Mouse (Mus musculus): ENCODE measurements around the gene Tatdn2. TPM values are rescaled to one million over a fixed set of nuclear protein-coding genes. Genes with fewer than 3 reads are reported as not detected.

The Tatdn2 gene
- polyA plus RNA-seq, 1 experiment from 2014 or later = 1.3 TPM

DNA sequence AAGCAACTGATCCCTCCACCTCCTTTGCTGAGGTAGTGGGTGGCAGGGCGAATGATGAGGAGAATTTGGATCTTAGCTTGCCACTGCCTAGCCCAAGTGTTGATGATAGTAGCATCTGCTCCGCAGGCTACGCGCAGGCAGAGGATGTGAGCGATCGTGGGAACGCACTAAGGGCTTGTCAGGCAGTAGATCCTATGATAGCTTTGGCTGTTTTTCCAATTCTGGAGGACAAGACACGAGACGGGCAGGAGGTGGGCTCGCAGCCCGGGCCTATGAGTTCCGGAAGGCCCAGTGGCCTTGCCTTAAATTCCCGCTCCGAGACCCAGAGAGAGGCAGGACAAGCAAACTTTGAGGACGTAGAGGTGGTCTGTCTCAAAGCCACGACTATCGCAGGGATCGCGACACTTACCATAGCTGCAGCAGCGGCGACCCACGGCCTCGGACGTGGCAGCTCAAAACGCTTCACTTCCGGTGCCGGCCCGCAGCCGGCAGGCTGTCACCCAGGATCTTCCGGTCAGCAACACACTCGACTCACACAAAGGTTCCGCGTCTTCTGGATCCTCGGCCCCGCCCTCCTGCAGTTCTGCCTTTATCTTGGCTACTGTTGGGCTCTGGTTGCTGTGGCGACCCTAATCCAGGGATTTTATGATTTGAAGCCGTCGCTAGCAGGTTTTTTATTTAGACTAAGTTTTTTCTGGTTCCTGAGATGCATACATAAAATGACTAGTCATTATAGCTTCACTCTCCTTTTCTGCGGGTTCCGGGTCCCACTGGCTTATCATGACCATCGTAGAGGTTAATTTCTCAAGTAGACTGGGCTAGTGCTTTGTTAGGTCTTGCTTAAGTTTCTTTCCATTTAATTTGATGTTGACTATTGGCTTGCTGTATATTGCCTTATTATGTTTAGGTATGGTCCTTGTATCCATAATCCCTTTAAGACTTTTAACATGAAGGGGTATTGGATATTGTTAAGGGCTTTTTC, 43.7 kb downstream of the Tatdn2 start, which contains the start of gene Sec13:
Gene Sec13, minus strand, starts transcription at position 508 of the 982 bp plus-strand sequence.
- WGBS = 7% methylated on average over 41 of the region's 41 CpGs
- Histone ChIP-seq H3K4me1 (ENCODE audit: insufficient read depth, low read depth, low read length) (no peaks in the 10 kb centered on the region; the same call in 1 of the 2 replicates), H3K27me3 (replicated peaks; ENCODE audit: insufficient read depth, low read length) (no peaks in the 10 kb centered on the region), H3K4me3 (ENCODE audit: low read depth, low read length) (peak within 1 kb of the TSS; percentile 77), H3K9me3 (ENCODE audit: low read length) (no peaks in the 10 kb centered on the region), H3K27ac (ENCODE audit: low read length) (peak within 1 kb of the TSS; percentile 68), H3K36me3 (ENCODE audit: insufficient read depth, low read length) (no peaks in the 10 kb centered on the region), H3K9ac (replicated peaks; ENCODE audit: low read depth) (peak within 1 kb of the TSS; percentile 84), H3K4me2 (replicated peaks; ENCODE audit: low read depth, low read length) (peak within 1 kb of the TSS; percentile 68)
- TF ChIP-seq EP300 (IDR thresholded peaks at IDR 0.05) (peak; percentile 37; the same call in 1 of the 2 replicates), CTCF (IDR thresholded peaks at IDR 0.05) (no peak; the same call in 1 of the 2 replicates)
- ATAC-seq (peak; percentile 90), DNase-seq (ENCODE audit: low spot score) (peak; percentile 88)

DNA sequence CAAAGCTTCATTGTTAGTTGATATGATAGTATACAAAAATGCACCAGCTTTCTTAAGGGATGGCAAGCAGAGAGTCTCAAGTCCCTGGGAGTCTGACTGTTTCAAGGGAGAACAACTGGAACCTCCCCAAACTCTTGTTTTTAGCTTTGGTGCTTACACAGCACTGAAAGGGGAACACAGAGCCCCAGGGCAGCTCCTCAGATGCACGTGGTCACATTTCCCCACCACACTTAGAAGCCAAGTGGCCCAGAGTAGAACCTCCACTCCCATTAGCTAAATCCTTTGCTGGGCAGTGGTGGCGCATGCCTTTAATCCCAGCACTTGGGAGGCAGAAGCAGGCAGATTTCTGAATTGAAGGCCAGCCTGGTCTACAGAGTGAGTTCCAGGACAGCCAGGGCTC, 44.6 kb downstream of the Tatdn2 start:
- Histone ChIP-seq H3K27me3 (replicated peaks; ENCODE audit: insufficient read depth, low read length) (no peaks in the 10 kb centered on the region), H3K4me1 (ENCODE audit: insufficient read depth, low read depth, low read length) (no peaks in the 10 kb centered on the region; the same call in 1 of the 2 replicates), H3K9me3 (ENCODE audit: low read length) (no peaks in the 10 kb centered on the region), H3K27ac (ENCODE audit: low read length) (no peak overlapping the region), H3K4me3 (ENCODE audit: low read depth, low read length) (no peak overlapping the region), H3K36me3 (ENCODE audit: insufficient read depth, low read length) (no peaks in the 10 kb centered on the region), H3K9ac (replicated peaks; ENCODE audit: low read depth) (no peak overlapping the region), H3K4me2 (replicated peaks; ENCODE audit: low read depth, low read length) (no peak overlapping the region)
- TF ChIP-seq EP300 (IDR thresholded peaks at IDR 0.05) (no peak), CTCF (IDR thresholded peaks at IDR 0.05) (no peak)
- DNase-seq (ENCODE audit: low spot score) (no peak), ATAC-seq (no peak)
- 58% methylated on average over 2 of the region's 2 CpGs for WGBS

DNA sequence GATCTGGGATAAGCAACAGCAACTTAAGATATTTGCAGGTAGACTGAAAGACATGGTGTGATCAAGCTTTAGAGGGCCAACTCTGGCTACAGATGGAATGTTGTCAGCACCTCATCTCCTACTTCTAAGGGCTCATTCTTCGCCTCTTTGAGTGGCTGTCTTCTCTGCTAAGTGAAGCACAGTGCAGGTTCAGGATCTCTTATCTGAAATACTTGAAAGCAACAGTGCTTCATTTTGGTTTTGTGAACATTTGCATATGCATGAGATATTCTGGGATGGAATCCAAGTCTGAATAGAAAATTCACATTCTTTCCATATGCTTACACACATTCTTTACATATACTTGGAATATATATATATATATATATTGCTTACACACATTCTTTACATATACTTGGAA, 45.5 kb downstream of the Tatdn2 start:
- Histone ChIP-seq H3K36me3 (ENCODE audit: insufficient read depth, low read length) (no peaks in the 10 kb centered on the region), H3K9me3 (ENCODE audit: low read length) (no peaks in the 10 kb centered on the region), H3K27ac (ENCODE audit: low read length) (no peak overlapping the region), H3K27me3 (replicated peaks; ENCODE audit: insufficient read depth, low read length) (0 out of 2 replicates have a peak, but pooled peaks cover 3% of the 10 kb centered on the region), H3K4me1 (ENCODE audit: insufficient read depth, low read depth, low read length) (no peaks in the 10 kb centered on the region; the same call in 1 of the 2 replicates), H3K4me2 (replicated peaks; ENCODE audit: low read depth, low read length) (no peak overlapping the region), H3K9ac (replicated peaks; ENCODE audit: low read depth) (no peak overlapping the region), H3K4me3 (ENCODE audit: low read depth, low read length) (no peak overlapping the region)
- TF ChIP-seq CTCF (IDR thresholded peaks at IDR 0.05) = no peak
- no peak for TF ChIP-seq EP300 (IDR thresholded peaks at IDR 0.05)
- 30% methylated on average over 1 of the region's 1 CpGs for WGBS
- ATAC-seq (no peak), DNase-seq (ENCODE audit: low spot score) (no peak)

DNA sequence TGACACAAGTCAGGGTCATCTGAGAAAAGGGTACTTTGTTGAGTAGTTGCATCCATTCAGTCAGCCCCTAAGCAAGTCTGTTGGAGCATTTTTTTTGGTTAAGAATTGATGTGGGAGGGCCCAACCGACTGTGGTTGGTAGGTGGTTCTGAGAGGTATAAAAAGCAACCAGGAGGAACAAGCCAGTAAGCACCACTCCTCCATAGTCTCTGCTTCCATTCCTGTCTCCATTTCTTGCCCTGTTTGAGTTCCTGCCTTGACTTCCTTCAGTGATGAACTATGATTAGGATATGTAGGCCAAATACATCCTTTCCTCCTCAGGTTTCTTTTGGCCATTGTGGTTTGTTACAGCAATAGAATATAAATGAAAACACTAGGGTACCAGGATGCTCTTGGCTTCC, 46.3 kb downstream of the Tatdn2 start:
- H3K4me2 ChIP-seq (replicated peaks; ENCODE audit: low read depth, low read length) = no peak overlapping the region
- no peak for ATAC-seq
- H3K4me3 ChIP-seq (ENCODE audit: low read depth, low read length) = no peak overlapping the region
- TF ChIP-seq CTCF (IDR thresholded peaks at IDR 0.05) (no peak), EP300 (IDR thresholded peaks at IDR 0.05) (no peak)
- H3K36me3 ChIP-seq (ENCODE audit: insufficient read depth, low read length) = no peaks in the 10 kb centered on the region
- no peak overlapping the region for H3K9ac ChIP-seq (replicated peaks; ENCODE audit: low read depth)
- 35% methylated on average over 1 of the region's 1 CpGs for WGBS
- no peak for DNase-seq (ENCODE audit: low spot score)
- H3K4me1 ChIP-seq (ENCODE audit: insufficient read depth, low read depth, low read length) = no peaks in the 10 kb centered on the region; the same call in 1 of the 2 replicates
- H3K27me3 ChIP-seq (replicated peaks; ENCODE audit: insufficient read depth, low read length) = 0 out of 2 replicates have a peak, but pooled peaks cover 5% of the 10 kb centered on the region
- H3K27ac ChIP-seq (ENCODE audit: low read length) = no peak overlapping the region
- no peaks in the 10 kb centered on the region for H3K9me3 ChIP-seq (ENCODE audit: low read length)

DNA sequence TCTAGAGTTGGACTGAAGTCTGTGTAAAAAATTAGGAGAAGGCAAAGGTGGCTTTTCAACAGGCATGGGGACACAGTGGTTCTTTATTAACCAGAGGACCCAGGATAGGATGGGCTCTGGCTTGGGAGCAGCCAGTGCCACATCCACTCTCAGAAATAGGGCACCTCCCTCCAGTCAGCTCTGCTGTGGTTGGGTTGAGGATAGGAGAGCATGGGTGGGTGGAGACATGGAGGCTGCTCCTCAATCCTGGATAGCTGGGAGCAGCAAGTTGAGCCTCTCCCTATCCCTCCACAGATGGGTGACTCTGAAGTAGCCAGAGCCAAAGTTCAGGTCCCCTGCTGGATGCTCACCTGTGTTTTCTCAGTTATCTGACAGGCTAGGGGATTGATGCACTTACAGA, 48.3 kb downstream of the Tatdn2 start:
- Histone ChIP-seq H3K36me3 (ENCODE audit: insufficient read depth, low read length) (no peaks in the 10 kb centered on the region), H3K4me3 (ENCODE audit: low read depth, low read length) (no peak overlapping the region), H3K9me3 (ENCODE audit: low read length) (no peaks in the 10 kb centered on the region), H3K27ac (ENCODE audit: low read length) (no peak overlapping the region), H3K4me1 (ENCODE audit: insufficient read depth, low read depth, low read length) (no peaks in the 10 kb centered on the region), H3K27me3 (replicated peaks; ENCODE audit: insufficient read depth, low read length) (0 out of 2 replicates have a peak, but pooled peaks cover 5% of the 10 kb centered on the region), H3K4me2 (replicated peaks; ENCODE audit: low read depth, low read length) (no peak overlapping the region), H3K9ac (replicated peaks; ENCODE audit: low read depth) (no peak overlapping the region)
- DNase-seq (ENCODE audit: low spot score) (no peak), ATAC-seq (no peak)
- TF ChIP-seq EP300 (IDR thresholded peaks at IDR 0.05) (no peak), CTCF (IDR thresholded peaks at IDR 0.05) (no peak)

DNA sequence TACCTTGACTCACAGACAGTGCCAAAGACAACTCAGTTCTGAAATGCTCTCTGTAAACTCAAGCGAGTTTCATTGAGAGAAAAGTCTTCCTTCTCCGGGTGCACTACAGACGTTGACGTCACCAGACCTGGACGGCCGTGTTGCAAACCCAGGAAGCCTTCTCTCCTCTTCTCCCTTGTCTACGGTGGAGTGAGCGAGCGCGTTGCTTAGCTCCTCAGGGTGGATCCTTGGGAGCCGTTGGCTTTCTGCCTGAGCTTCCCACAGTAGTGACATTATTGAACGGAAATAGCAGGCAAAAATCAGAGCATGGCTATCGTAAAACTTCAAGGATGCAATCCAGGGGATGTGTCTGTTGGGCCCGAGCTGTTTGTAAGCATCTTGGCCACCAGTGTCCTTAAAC, 50.4 kb downstream of the Tatdn2 start:
- Histone ChIP-seq H3K36me3 (ENCODE audit: insufficient read depth, low read length) (no peaks in the 10 kb centered on the region), H3K9me3 (ENCODE audit: low read length) (no peaks in the 10 kb centered on the region), H3K4me3 (ENCODE audit: low read depth, low read length) (no peak overlapping the region), H3K4me1 (ENCODE audit: insufficient read depth, low read depth, low read length) (no peaks in the 10 kb centered on the region), H3K4me2 (replicated peaks; ENCODE audit: low read depth, low read length) (no peak overlapping the region), H3K27me3 (replicated peaks; ENCODE audit: insufficient read depth, low read length) (0 out of 2 replicates have a peak, but pooled peaks cover 5% of the 10 kb centered on the region), H3K27ac (ENCODE audit: low read length) (no peak overlapping the region), H3K9ac (replicated peaks; ENCODE audit: low read depth) (no peak overlapping the region)
- 85% methylated on average over 14 of the region's 14 CpGs for WGBS
- ATAC-seq (no peak), DNase-seq (ENCODE audit: low spot score) (no peak)
- TF ChIP-seq EP300 (IDR thresholded peaks at IDR 0.05) (no peak), CTCF (IDR thresholded peaks at IDR 0.05) (no peak)
